Comparison of ENCODE assay signal across 21 mouse cellular contexts in genomic region chr1:78318089-78318760, GRCm38 (mm10). TPM values are rescaled to one million over a fixed set of nuclear protein-coding genes. Genes with fewer than 3 reads are reported as not detected.
DNase-seq lines count a peak whose midpoint lies in the region.
"Had no signal": no experiment of that assay in that cellular context is flagged by ENCODE, and none has a peak within 500 bp of the region (broad histone marks: within the 10 kb centered on the region; RNA-seq: fewer than 3 reads in every experiment).

No protein-coding gene starts in this region.

- DNase-seq in heart, adult 11 months: peak; percentile 75
- no peak for DNase-seq in heart, postnatal 10 days
- DNase-seq in adrenal gland, postnatal 10 days: peak; percentile 71
- DNase-seq in brain, adult 2 months (ENCODE audit: low read depth, low spot score): peak; percentile 72
- peak; percentile 22 to 29 for DNase-seq in cerebellum, postnatal 14 days
- no peak for DNase-seq in embryo, embryonic 9.5 days (ENCODE audit: extremely low spot score)
- no peak for DNase-seq in heart, adult 18-20 months
- DNase-seq in heart, adult 9 months (ENCODE audit: low spot score in 2 of 2): no peak
- DNase-seq: B cell, adult 2 months; gastrocnemius, postnatal 25 days; heart, adult 2 months; heart, postnatal 14 days; kidney, adult 2 months; kidney, postnatal 4 days; layer of hippocampus, adult 9-11 months; liver; lung, adult 2 months; lung, postnatal 10 days; thymus, adult 2 months had no signal

- intact Hi-C loops in heart, postnatal 10 days (cut with DNase I): no loop called here

RNA-seq across cellular contexts. Expression of gene Sgpp2, which starts 8.1 kb away (rescaled TPM):
- not detected for total RNA-seq in heart, postnatal 10 days (2021)
- total RNA-seq in adrenal gland, postnatal 10 days (2021): 1 to 10 TPM; 2.2 to 3.5 TPM
- under 1 TPM in 1 of 2 experiments, not detected in 1; 0.05 TPM for total RNA-seq in heart, adult 18-20 months (2021)
- total RNA-seq: gastrocnemius, adult 18-20 months; gastrocnemius, postnatal 25 days; megakaryocyte-erythroid progenitor cell, adult 5-6 weeks had no signal

Comparison
In these comparisons a context has a peak if more than half of its experiments do, and no peak if none do; other contexts are left out.
1. DNase-seq: peak in heart, adult 11 months (single experiment), adrenal gland, postnatal 10 days (single experiment), brain, adult 2 months (single experiment) and cerebellum, postnatal 14 days (2 of 2); none in heart, postnatal 10 days (0 of 2), embryo, embryonic 9.5 days (single experiment), heart, adult 18-20 months (0 of 2) and heart, adult 9 months (0 of 2).